Comparison of ENCODE assay signal across 9 mouse cellular contexts in genomic region chr2:173183836-173184460, GRCm38 (mm10). TPM values are rescaled to one million over a fixed set of nuclear protein-coding genes. Genes with fewer than 3 reads are reported as not detected.
DNase-seq lines count a peak whose midpoint lies in the region; ATAC-seq and TF ChIP-seq lines count a peak whose summit lies in the region.
"Had no signal": no experiment of that assay in that cellular context is flagged by ENCODE, and none has a peak within 500 bp of the region (broad histone marks: within the 10 kb centered on the region; RNA-seq: fewer than 3 reads in every experiment).

No protein-coding gene starts in this region.

- 9% methylated on average over 8 of the region's 8 CpGs for WGBS in lung, embryonic 14.5 days

- no peaks in the 10 kb centered on the region for H3K27me3 ChIP-seq in lung, embryonic 14.5 days (ENCODE audit: insufficient read depth, low read length)

- H3K4me2 ChIP-seq in lung, embryonic 14.5 days, result no peak overlapping the region

- no peaks in the 10 kb centered on the region for H3K9me3 ChIP-seq in lung, embryonic 14.5 days (ENCODE audit: low read depth, low read length)

- DNase-seq in spleen, adult 18-20 months, result peak; percentile 25 to 70
- DNase-seq in spleen, adult 12 weeks (ENCODE audit: low spot score), result no peak
- peak; percentile 61 to 65 for DNase-seq in frontal cortex, postnatal 25 days (ENCODE audit: low spot score in 2 of 2)
- DNase-seq in kidney, adult 8-10 months, result peak; percentile 67 to 85
- peak; percentile 82 for DNase-seq in lung, embryonic 14.5 days
- DNase-seq in right cerebral cortex, adult 2 months (ENCODE audit: low spot score in 2 of 2), result peak; percentile 71 to 78
- no peak for DNase-seq in yolk sac, embryonic 10.5 days (ENCODE audit: low spot score)

- no peaks in the 10 kb centered on the region for H3K36me3 ChIP-seq in lung, embryonic 14.5 days (ENCODE audit: insufficient read depth)

- no peak overlapping the region for H3K9ac ChIP-seq in lung, embryonic 14.5 days

- no peak for TF ChIP-seq POLR2A in bone marrow macrophage, adult 2 months (IDR thresholded peaks at IDR 0.05; ENCODE audit: borderline replicate concordance, low read depth, low read length)

- peak; percentile 84 for TF ChIP-seq CTCF in bone marrow macrophage, adult 2 months (IDR thresholded peaks at IDR 0.05; ENCODE audit: low read depth, low read length)
- TF ChIP-seq CTCF in lung, embryonic 14.5 days (IDR thresholded peaks at IDR 0.05; ENCODE audit: low read depth), result peak; percentile 78

- no peak for ATAC-seq in lung, embryonic 14.5 days (ENCODE audit: insufficient read depth)

- no peak overlapping the region for H3K4me3 ChIP-seq in bone marrow macrophage, adult 2 months (ENCODE audit: insufficient read depth, low read length)
- H3K4me3 ChIP-seq in lung, embryonic 14.5 days (ENCODE audit: low read depth, low read length), result no peak overlapping the region

- H3K27ac ChIP-seq in bone marrow macrophage, adult 2 months (ENCODE audit: insufficient read depth, low read depth, low read length), result no peak overlapping the region
- no peak overlapping the region for H3K27ac ChIP-seq in lung, embryonic 14.5 days (ENCODE audit: low read depth)

- H3K4me1 ChIP-seq in bone marrow macrophage, adult 2 months (ENCODE audit: control insufficient read depth, insufficient read depth, low read length), result no peaks in the 10 kb centered on the region
- H3K4me1 ChIP-seq in lung, embryonic 14.5 days (ENCODE audit: insufficient read depth), result no peaks in the 10 kb centered on the region

RNA-seq across cellular contexts. Expression of gene Pck1, which starts 31.1 kb away (rescaled TPM):
- 0.58 TPM in 1 of 2 replicates, not detected in the other for polyA plus RNA-seq in bone marrow macrophage, adult 2 months (2012; ENCODE audit: insufficient read depth, insufficient read length, missing spikeins)
- polyA plus RNA-seq in lung, embryonic 14.5 days (2014; fragmentation: Nextera tagmentation; extraction: Ambion mirVana), result not detected in 2 replicates
- polyA plus RNA-seq: lung, embryonic 16.5 days had no signal

RNA-seq across cellular contexts. Expression of gene Zbp1, which starts 34.8 kb away (rescaled TPM):
- 58.1 and 68.4 TPM in 2 replicates for polyA plus RNA-seq in bone marrow macrophage, adult 2 months (2012; ENCODE audit: insufficient read depth, insufficient read length, missing spikeins)
- 0.34 and 0.41 TPM in 2 replicates for polyA plus RNA-seq in lung, embryonic 14.5 days (2014; fragmentation: Nextera tagmentation; extraction: Ambion mirVana)

Comparison
In these comparisons a context has a peak if more than half of its experiments do, and no peak if none do; other contexts are left out.
1. DNase-seq: peak in spleen, adult 18-20 months (2 of 2), frontal cortex, postnatal 25 days (2 of 2), kidney, adult 8-10 months (2 of 2), lung, embryonic 14.5 days (single experiment) and right cerebral cortex, adult 2 months (2 of 2); none in spleen, adult 12 weeks (single experiment) and yolk sac, embryonic 10.5 days (single experiment).
2. RNA of gene Zbp1, which starts 34.8 kb away (polyA plus RNA-seq): 58.1 to 68.4 TPM in bone marrow macrophage, adult 2 months; 0.34 to 0.41 TPM in lung, embryonic 14.5 days; every median in the first group is over 10 times any median in the second.